Mouse (Mus musculus): ENCODE data around the gene Dgkq.
A peak's percentile ranks its signal among the peaks of the same experiment; 100 is the strongest.

The Dgkq gene

GRCm38 (mm10) chr5:108668977-108669936 lies at the start of gene Dgkq:
Gene Dgkq, minus strand, starts transcription at chr5:108669672.
- DNase-seq (ENCODE audit: extremely low spot score), result peak; percentile 83

- no peak for DNase-seq (ENCODE audit: extremely low spot score)
Measured at GRCm38 (mm10) chr5:108718051-108718450, 48.6 kb upstream of the Dgkq start.

- no peak for DNase-seq (ENCODE audit: extremely low spot score)
Measured at GRCm38 (mm10) chr5:108715974-108716373, 46.5 kb upstream of the Dgkq start.

- DNase-seq (ENCODE audit: extremely low spot score), result no peak
Measured at GRCm38 (mm10) chr5:108714149-108714548, 44.7 kb upstream of the Dgkq start.

- DNase-seq (ENCODE audit: extremely low spot score), result no peak
Measured at GRCm38 (mm10) chr5:108713691-108714090, 44.2 kb upstream of the Dgkq start.

GRCm38 (mm10) chr5:108713096-108713495 lies 43.6 kb upstream of the Dgkq start:
- DNase-seq (ENCODE audit: extremely low spot score), result no peak

- no peak for DNase-seq (ENCODE audit: extremely low spot score)
Measured at GRCm38 (mm10) chr5:108711968-108712367, 42.5 kb upstream of the Dgkq start.

- no peak for DNase-seq (ENCODE audit: extremely low spot score)
Measured at GRCm38 (mm10) chr5:108708981-108709731, 39.7 kb upstream of the Dgkq start.

GRCm38 (mm10) chr5:108708419-108708818 lies 38.9 kb upstream of the Dgkq start:
- DNase-seq (ENCODE audit: extremely low spot score), result no peak

- DNase-seq (ENCODE audit: extremely low spot score), result no peak
Measured at GRCm38 (mm10) chr5:108707758-108708157, 38.3 kb upstream of the Dgkq start.

GRCm38 (mm10) chr5:108703754-108704626 lies 34.5 kb upstream of the Dgkq start:
- no peak for DNase-seq (ENCODE audit: extremely low spot score)

GRCm38 (mm10) chr5:108701341-108702021 lies 32.0 kb upstream of the Dgkq start:
- DNase-seq (ENCODE audit: extremely low spot score), result no peak

- DNase-seq (ENCODE audit: extremely low spot score), result no peak
Measured at GRCm38 (mm10) chr5:108700346-108700745, 30.9 kb upstream of the Dgkq start.

GRCm38 (mm10) chr5:108697341-108697753 lies 27.9 kb upstream of the Dgkq start:
- peak; percentile 60 for DNase-seq (ENCODE audit: extremely low spot score)

- no peak for DNase-seq (ENCODE audit: extremely low spot score)
Measured at GRCm38 (mm10) chr5:108696542-108696941, 27.1 kb upstream of the Dgkq start.

- no peak for DNase-seq (ENCODE audit: extremely low spot score)
Measured at GRCm38 (mm10) chr5:108695861-108696260, 26.4 kb upstream of the Dgkq start.

- peak; percentile 59 for DNase-seq (ENCODE audit: extremely low spot score)
Measured at GRCm38 (mm10) chr5:108694352-108695261, 25.1 kb upstream of the Dgkq start.

GRCm38 (mm10) chr5:108693872-108694288 lies 24.4 kb upstream of the Dgkq start:
- DNase-seq (ENCODE audit: extremely low spot score), result peak; percentile 91

- peak; percentile 68 for DNase-seq (ENCODE audit: extremely low spot score)
Measured at GRCm38 (mm10) chr5:108692271-108692670, 22.8 kb upstream of the Dgkq start, which contains the start of gene Fgfrl1. Gene Fgfrl1, plus strand, starts transcription at chr5:108692382.

GRCm38 (mm10) chr5:108691152-108691551 lies 21.7 kb upstream of the Dgkq start:
- DNase-seq (ENCODE audit: extremely low spot score), result no peak

All from embryo, embryonic 9.5 days (tissue).